Mouse (Mus musculus): ENCODE measurements around the gene Nhlrc4. TPM values are rescaled to one million over a fixed set of nuclear protein-coding genes. Genes with fewer than 3 reads are reported as not detected.

Nhlrc4 gene
- polyA plus RNA-seq, 1 experiment from 2014 or later, result 1.5 TPM

DNA sequence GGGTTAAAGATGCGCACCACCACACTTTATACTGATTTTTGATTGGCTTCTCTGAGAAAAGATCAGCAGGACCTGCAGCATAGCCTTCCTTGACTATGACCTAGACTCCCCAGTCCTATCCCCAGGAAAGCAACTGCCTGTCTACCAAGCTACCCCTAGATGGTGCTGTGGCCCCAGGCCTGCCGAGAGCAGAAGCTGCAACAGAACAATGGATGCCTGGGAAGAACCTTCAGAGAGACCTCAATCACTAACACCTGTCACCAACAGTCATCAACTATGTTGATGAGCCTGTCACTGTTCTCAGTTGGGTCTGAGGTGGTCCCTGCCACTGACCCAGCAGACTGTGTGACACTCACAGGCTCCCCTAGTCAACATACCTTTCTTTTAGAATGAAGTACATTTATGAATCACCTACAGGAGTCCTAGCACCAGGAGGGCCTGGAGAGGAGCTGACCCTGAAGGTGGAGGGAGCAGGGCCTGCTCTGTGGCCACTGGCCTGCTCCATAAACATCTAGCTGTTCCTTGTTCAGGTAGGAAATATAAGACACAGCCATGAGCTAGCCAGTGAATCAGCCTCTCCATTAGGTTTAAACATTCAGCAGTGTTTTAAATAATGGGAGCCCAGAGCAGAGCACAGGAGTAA is 50.7 kb downstream of the Nhlrc4 start:
- ATAC-seq (replicated peaks; ENCODE audit: low FRiP score), result peak; percentile 76
- Histone ChIP-seq H3K4me2 (no peak overlapping the region), H3K4me3 (replicated peaks) (no peak overlapping the region), H3K9ac (no peak overlapping the region), H3K27ac (peak overlapping the region; percentile 46; the same call in 1 of the 2 replicates), H3K36me3 (peaks cover 21% of the 10 kb centered on the region), H3K27me3 (no peaks in the 10 kb centered on the region), H3K4me1 (peaks cover 20% of the 10 kb centered on the region), H3K9me3 (replicated peaks) (no peaks in the 10 kb centered on the region)
- WGBS, result 39% methylated on average over 2 of the region's 2 CpGs

Other genes with a start within 250 kb of the Nhlrc4 start
- 0.99 and 1.1 TPM in 2 replicates for gene Gng13, start 227.8 kb downstream of the Nhlrc4 start, polyA plus RNA-seq (2015; fragmentation: Nextera tagmentation; extraction: Ambion mirVana)
- 31.0 and 38.4 TPM in 2 replicates for gene Chtf18, start 217.5 kb downstream of the Nhlrc4 start, polyA plus RNA-seq (2015; fragmentation: Nextera tagmentation; extraction: Ambion mirVana)
- 19.3 and 20.7 TPM in 2 replicates for gene Rpusd1, start 217.3 kb downstream of the Nhlrc4 start, polyA plus RNA-seq (2015; fragmentation: Nextera tagmentation; extraction: Ambion mirVana)
- gene Mslnl, start 208.9 kb downstream of the Nhlrc4 start, polyA plus RNA-seq (2015; fragmentation: Nextera tagmentation; extraction: Ambion mirVana), result 0.08 TPM in 1 of 2 replicates, not detected in the other
- 5.6 and 6.3 TPM in 2 replicates for gene Msln, start 190.6 kb downstream of the Nhlrc4 start, polyA plus RNA-seq (2015; fragmentation: Nextera tagmentation; extraction: Ambion mirVana)
- 30.6 and 31.8 TPM in 2 replicates for gene Narfl, start 171.2 kb downstream of the Nhlrc4 start, polyA plus RNA-seq (2015; fragmentation: Nextera tagmentation; extraction: Ambion mirVana)
- 63.0 and 74.8 TPM in 2 replicates for gene Haghl, start 159.3 kb downstream of the Nhlrc4 start, polyA plus RNA-seq (2015; fragmentation: Nextera tagmentation; extraction: Ambion mirVana)
- 0.23 and 0.29 TPM in 2 replicates for gene Ccdc78, start 158.4 kb downstream of the Nhlrc4 start, polyA plus RNA-seq (2015; fragmentation: Nextera tagmentation; extraction: Ambion mirVana)
- 91.7 and 101 TPM in 2 replicates for gene Fam173a, start 152.1 kb downstream of the Nhlrc4 start, polyA plus RNA-seq (2015; fragmentation: Nextera tagmentation; extraction: Ambion mirVana)
- gene AC134908.4, start 149.3 kb downstream of the Nhlrc4 start, polyA plus RNA-seq (2015; fragmentation: Nextera tagmentation; extraction: Ambion mirVana), result not detected in 2 replicates
- 53.5 and 58.5 TPM in 2 replicates for gene Metrn, start 147.8 kb downstream of the Nhlrc4 start, polyA plus RNA-seq (2015; fragmentation: Nextera tagmentation; extraction: Ambion mirVana)
- gene Fbxl16, start 135.9 kb downstream of the Nhlrc4 start, polyA plus RNA-seq (2015; fragmentation: Nextera tagmentation; extraction: Ambion mirVana), result 1.5 and 2.2 TPM in 2 replicates
- gene Wdr24, start 121.3 kb downstream of the Nhlrc4 start, polyA plus RNA-seq (2015; fragmentation: Nextera tagmentation; extraction: Ambion mirVana), result 28.1 and 31.8 TPM in 2 replicates
- 56.2 and 61.4 TPM in 2 replicates for gene Jmjd8, start 116.1 kb downstream of the Nhlrc4 start, polyA plus RNA-seq (2015; fragmentation: Nextera tagmentation; extraction: Ambion mirVana)
- 336 and 362 TPM in 2 replicates for gene Stub1, start 111.6 kb downstream of the Nhlrc4 start, polyA plus RNA-seq (2015; fragmentation: Nextera tagmentation; extraction: Ambion mirVana)
- 2.8 and 3.8 TPM in 2 replicates for gene Rhbdl1, start 107.7 kb downstream of the Nhlrc4 start, polyA plus RNA-seq (2015; fragmentation: Nextera tagmentation; extraction: Ambion mirVana)
- gene Gm20683, start 103.2 kb downstream of the Nhlrc4 start, polyA plus RNA-seq (2015; fragmentation: Nextera tagmentation; extraction: Ambion mirVana), result 1.8 and 3.0 TPM in 2 replicates
- gene Rhot2, start 100.1 kb downstream of the Nhlrc4 start, polyA plus RNA-seq (2015; fragmentation: Nextera tagmentation; extraction: Ambion mirVana), result 26.8 and 29.0 TPM in 2 replicates
- 31.2 and 35.6 TPM in 2 replicates for gene Wdr90, start 83.5 kb downstream of the Nhlrc4 start, polyA plus RNA-seq (2015; fragmentation: Nextera tagmentation; extraction: Ambion mirVana)
- gene Mcrip2, start 76.2 kb downstream of the Nhlrc4 start, polyA plus RNA-seq (2015; fragmentation: Nextera tagmentation; extraction: Ambion mirVana), result 54.9 and 55.1 TPM in 2 replicates
- 78.7 and 81.5 TPM in 2 replicates for gene Mettl26, start 69.9 kb downstream of the Nhlrc4 start, polyA plus RNA-seq (2015; fragmentation: Nextera tagmentation; extraction: Ambion mirVana)
- gene Wfikkn1, start 64.1 kb downstream of the Nhlrc4 start, polyA plus RNA-seq (2015; fragmentation: Nextera tagmentation; extraction: Ambion mirVana), result 0.49 and 0.56 TPM in 2 replicates
- gene Rab40c, start 25.2 kb downstream of the Nhlrc4 start, polyA plus RNA-seq (2015; fragmentation: Nextera tagmentation; extraction: Ambion mirVana), result 27.8 and 30.9 TPM in 2 replicates
- 72.2 and 76.4 TPM in 2 replicates for gene Pigq, start within 50 bp of the Nhlrc4 start, polyA plus RNA-seq (2015; fragmentation: Nextera tagmentation; extraction: Ambion mirVana)
- gene A930017K11Rik, start 7.6 kb upstream of the Nhlrc4 start, polyA plus RNA-seq (2015; fragmentation: Nextera tagmentation; extraction: Ambion mirVana), result 5.4 and 5.7 TPM in 2 replicates
- gene Capn15, start 40.8 kb upstream of the Nhlrc4 start, polyA plus RNA-seq (2015; fragmentation: Nextera tagmentation; extraction: Ambion mirVana), result 22.7 and 31.6 TPM in 2 replicates
- gene Rab11fip3, start 124.6 kb upstream of the Nhlrc4 start, polyA plus RNA-seq (2015; fragmentation: Nextera tagmentation; extraction: Ambion mirVana), result 29.1 and 30.2 TPM in 2 replicates
- 42.9 and 45.7 TPM in 2 replicates for gene Decr2, start 145.4 kb upstream of the Nhlrc4 start, polyA plus RNA-seq (2015; fragmentation: Nextera tagmentation; extraction: Ambion mirVana)
- gene Nme4, start 150.6 kb upstream of the Nhlrc4 start, polyA plus RNA-seq (2015; fragmentation: Nextera tagmentation; extraction: Ambion mirVana), result 101 and 103 TPM in 2 replicates
- 3.8 and 5.1 TPM in 2 replicates for gene Tmem8, start 168.3 kb upstream of the Nhlrc4 start, polyA plus RNA-seq (2015; fragmentation: Nextera tagmentation; extraction: Ambion mirVana)
- 207 and 218 TPM in 2 replicates for gene Mrpl28, start 178.5 kb upstream of the Nhlrc4 start, polyA plus RNA-seq (2015; fragmentation: Nextera tagmentation; extraction: Ambion mirVana)
- gene Axin1, start 193.7 kb upstream of the Nhlrc4 start, polyA plus RNA-seq (2015; fragmentation: Nextera tagmentation; extraction: Ambion mirVana), result 8.0 and 9.4 TPM in 2 replicates

All from kidney, embryonic 15.5 days (tissue).